Mouse (Mus musculus): ENCODE measurements at regions not wholly inside any gene's neighbourhood (a gene's known extent, or its start where the extent isn't known, plus 50 kb on each side); places are given as distances from the start of the nearest gene placed in this dataset. TPM values are rescaled to one million over a fixed set of nuclear protein-coding genes. Genes with fewer than 3 reads are reported as not detected.

GRCm38 (mm10) chr5:51028966-51029365, 538.6 kb downstream of the Ppargc1a start:
- Histone ChIP-seq H3K4me1 (ENCODE audit: control insufficient read depth, insufficient read depth, low read length) (no peaks in the 10 kb centered on the region), H3K4me3 (ENCODE audit: low read depth, low read length) (no peak overlapping the region), H3K27ac (ENCODE audit: low read depth, low read length) (no peak overlapping the region), H3K4me2 (no peak overlapping the region), H3K36me3 (ENCODE audit: control insufficient read depth, insufficient read depth, low read length) (no peaks in the 10 kb centered on the region), H3K9ac (ENCODE audit: low read length) (no peak overlapping the region), H3K9me3 (ENCODE audit: control insufficient read depth, low read length) (no peaks in the 10 kb centered on the region), H3K27me3 (ENCODE audit: control insufficient read depth, insufficient read depth, low read length) (no peaks in the 10 kb centered on the region)
- 93% methylated on average over 4 of the region's 4 CpGs for WGBS
- ATAC-seq (ENCODE audit: low FRiP score) (no peak), DNase-seq (ENCODE audit: low spot score, missing footprints) (no peak)

- Histone ChIP-seq H3K27me3 (ENCODE audit: control insufficient read depth, insufficient read depth, low read length) (no peaks in the 10 kb centered on the region), H3K27ac (ENCODE audit: low read depth, low read length) (no peak overlapping the region), H3K9ac (ENCODE audit: low read length) (no peak overlapping the region), H3K9me3 (ENCODE audit: control insufficient read depth, low read length) (no peaks in the 10 kb centered on the region), H3K4me3 (ENCODE audit: low read depth, low read length) (no peak overlapping the region), H3K4me2 (no peak overlapping the region), H3K36me3 (ENCODE audit: control insufficient read depth, insufficient read depth, low read length) (no peaks in the 10 kb centered on the region), H3K4me1 (ENCODE audit: control insufficient read depth, insufficient read depth, low read length) (no peaks in the 10 kb centered on the region)
- ATAC-seq (ENCODE audit: low FRiP score) (no peak), DNase-seq (ENCODE audit: low spot score, missing footprints) (no peak)
- WGBS: 83% methylated on average over 2 of the region's 2 CpGs
Measured at GRCm38 (mm10) chr5:50990822-50991537, 576.5 kb downstream of the Ppargc1a start.

Small RNA genes lying in the stretch of these regions (microRNA-seq; reads per million reads assigned to microRNA genes)
- gene Gm44377: not detected
